Mouse (Mus musculus) lung, postnatal 10 days (tissue): ENCODE results near the gene Gm42906.

ENCODE experiments used
- DNase-seq: peaks from one replicate; pipeline ENCODE4 v3.0.0; 2021

The Gm42906 gene

DNA sequence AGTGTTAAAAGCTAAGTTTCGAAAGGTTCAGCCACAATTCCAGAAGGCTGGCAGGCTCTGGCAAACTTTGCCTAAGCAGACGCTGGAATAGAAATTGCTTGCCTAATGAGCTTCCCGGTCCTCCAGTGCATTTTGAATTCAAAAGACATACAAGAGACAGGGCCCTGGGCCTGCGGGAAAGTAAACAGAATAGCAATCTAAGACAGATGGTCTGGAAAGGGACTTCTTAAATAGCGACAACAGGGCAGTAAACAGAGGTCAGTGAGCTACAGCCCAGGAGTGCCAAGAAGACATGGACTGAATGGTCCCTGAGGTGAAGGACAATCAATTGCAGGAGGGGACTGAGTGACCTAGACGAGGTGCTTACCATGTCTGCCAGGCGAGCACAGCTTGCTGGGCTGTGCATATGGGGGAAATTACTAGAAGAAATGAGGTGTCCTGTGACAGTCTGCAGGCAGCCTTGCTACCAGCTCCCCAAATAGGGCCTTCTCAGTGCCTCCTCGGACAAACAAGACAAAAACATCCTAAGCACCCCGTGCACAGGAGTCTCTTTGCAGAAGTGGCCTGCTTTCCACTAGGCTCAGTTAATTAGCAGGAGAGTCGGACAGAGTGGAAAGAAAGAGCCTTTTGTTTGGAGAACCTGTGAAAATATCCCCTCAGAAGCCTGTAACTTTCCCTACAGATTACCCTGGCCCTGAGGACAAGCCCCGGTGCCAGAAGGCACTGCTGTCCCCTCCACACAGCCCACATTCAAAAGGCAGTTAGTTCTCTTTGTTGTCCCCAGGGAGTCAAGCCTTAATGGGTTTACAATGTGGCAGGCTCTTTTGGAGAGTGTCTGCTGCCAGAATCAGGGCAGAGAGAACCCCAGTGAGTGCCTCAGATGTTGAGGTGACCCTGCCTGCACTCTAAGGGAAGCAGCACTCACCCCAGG, 285.0 kb downstream of the Gm42906 start:
- DNase-seq, result peak; percentile 74

DNA sequence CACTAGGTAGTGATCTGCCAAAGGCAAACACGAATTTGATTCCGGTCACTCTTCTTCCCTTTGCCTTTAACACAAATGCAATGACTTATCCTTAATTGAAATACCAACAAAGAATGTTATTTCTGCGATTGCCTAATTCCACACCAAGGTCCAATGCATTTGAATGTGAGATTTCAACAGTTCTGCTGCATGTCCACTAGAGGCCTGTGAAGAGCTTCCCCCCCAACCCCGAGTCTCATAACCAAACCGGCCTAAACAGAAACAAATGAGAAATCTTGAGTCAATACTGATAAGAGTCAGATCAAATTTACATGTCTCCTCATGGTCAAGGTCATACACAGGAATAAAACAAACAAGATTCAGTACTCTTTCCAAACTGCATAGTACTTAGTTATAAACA, 285.7 kb downstream of the Gm42906 start:
- DNase-seq, result peak; percentile 75

DNA sequence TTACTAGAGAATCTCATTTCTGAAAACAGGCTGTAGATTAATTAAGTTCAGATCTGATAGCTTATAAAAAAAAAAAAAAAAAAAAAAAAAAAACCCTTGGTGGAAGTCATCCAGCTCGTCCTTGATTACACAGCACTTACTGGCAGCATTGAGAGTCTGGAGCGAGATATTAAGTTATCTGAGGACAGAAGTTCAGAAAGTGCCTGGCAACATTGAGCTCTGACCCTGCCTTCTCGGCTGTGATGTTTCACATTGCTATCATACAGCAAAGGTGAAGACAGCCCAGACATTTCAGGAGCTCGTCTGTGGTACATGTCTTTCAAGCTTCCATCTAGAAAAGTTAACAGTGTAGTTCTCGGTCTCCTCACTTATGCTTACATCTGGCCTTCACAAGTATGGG, 290.1 kb downstream of the Gm42906 start:
- DNase-seq, result no peak

DNA sequence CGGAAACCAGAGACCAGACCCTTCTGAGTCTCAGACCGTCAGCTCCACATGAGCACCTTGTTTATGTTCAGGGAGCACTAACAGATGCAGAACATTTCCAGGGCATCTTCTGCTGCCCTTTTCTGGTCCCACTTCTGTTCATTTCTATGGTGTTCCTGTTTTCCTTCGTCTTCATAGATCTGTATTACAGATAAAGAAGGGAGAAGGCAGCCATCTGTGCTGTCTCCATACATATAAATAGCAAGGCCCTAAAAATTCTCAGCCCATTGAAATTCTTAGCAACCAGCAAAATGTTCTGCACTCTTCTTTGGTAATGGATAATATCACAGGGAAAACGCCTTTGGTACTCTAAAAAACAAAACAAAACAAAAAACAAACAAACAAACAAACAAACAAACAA, 290.7 kb downstream of the Gm42906 start:
- no peak for DNase-seq

DNA sequence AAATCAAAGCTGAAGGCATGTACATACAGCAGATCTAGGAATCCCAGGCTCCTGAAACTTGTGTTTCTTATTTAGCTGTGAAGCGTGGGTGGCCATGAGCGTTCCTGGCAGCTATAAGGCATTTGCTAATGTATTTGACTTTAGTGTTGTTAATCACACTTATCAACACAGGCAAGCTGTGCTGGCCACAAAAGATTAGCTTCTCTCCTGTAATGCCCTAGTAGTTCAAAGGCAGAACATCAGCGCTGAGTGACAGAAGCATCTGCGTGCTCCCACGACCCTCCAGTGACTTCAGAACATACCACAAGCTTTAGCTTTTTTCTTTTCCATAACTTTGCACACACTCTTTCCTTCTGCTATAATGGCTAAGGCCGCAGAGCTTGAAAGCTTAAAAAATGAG, 292.0 kb downstream of the Gm42906 start:
- no peak for DNase-seq

DNA sequence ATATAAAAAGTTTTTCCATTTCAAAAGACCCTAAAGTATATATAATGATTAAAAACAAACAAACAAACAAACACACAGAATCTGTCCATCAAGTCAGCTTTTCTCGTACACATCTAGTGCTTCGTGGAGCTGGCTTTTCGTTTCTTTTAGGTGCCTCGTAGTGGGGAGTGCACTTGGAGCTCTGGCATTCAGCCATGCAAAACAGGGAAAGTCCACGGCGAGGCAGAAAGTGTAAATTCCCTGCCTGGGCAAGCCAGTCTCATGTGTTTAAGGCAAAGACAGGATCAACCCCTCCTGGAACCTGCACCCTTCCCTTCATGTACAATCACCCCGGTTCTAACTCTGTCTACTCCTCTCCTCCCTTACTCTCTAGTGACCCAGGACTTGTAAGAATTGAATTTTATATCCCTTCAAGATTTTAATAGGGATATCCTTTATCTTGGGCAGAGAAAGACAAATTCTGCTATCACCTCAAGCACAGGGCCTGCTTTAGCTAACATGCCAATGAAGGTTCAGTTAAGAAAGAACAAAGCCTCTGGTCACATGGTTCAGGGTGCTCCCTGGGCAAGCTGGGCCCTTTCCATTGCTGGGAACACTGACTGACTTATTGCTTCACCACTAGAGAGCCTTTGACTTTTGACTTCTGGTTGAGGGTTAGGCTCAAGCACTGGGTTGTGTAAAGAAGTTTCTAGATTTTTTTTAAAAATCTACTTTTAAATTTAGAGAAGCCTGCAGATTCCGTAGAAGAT, 292.7 kb downstream of the Gm42906 start:
- DNase-seq, result no peak

DNA sequence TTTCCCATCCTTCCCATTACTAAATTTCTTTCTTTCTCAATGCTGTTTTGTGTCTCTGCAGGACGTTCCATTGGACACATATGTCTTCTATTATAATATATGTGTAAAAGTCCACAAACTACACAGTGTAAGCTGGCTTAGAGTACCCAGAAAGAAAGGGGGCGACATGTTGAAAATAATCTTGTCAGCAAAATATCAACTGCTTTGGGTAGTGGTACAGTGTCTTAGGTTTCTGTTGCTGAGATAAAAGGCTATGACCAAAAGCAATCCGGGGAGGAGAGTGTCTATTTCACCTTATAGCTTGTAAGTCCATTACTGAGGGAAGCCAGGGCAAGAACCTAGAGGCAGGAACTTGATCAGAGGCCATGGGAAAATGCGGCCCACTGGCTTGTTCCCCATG, 293.8 kb downstream of the Gm42906 start:
- no peak for DNase-seq

DNA sequence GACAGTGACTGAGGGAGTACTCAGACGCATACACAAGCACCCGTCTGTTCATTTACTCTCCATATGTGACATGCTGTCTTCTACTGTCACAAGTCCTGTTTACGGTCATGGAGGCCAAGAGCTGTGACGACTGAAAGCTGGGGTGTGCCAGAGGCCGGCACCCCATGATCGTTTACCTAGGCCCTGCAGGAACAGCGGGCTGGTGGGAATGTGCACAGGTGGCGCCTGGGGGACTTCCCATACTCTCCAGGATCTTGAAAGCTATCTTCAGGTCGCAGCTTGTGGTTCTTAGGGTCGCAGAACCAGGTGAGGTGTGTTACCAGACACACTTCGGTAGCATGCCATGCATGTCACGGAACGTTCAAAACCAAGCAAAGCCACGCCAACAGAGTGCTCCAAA, 294.2 kb downstream of the Gm42906 start:
- DNase-seq, result no peak

DNA sequence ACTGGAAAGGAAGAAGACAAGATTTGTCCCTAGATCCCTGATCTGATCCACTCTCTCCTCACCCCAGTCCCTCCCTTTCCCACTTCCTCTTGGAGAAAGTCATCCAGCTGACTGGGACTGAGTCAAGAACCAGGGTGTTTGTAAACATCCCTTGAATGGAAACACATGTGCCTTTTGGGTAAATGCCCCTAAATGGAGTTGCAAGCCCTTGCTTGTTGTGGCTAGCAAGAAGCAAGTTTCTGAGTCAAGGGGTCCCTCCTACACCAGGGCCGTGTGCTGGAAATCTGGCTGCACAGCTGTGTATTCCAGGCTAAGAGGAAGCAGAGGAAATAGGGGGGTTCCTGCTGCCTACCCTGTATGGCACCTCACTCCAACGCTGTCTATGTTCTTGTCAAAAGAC, 298.2 kb downstream of the Gm42906 start:
- peak; percentile 80 for DNase-seq

DNA sequence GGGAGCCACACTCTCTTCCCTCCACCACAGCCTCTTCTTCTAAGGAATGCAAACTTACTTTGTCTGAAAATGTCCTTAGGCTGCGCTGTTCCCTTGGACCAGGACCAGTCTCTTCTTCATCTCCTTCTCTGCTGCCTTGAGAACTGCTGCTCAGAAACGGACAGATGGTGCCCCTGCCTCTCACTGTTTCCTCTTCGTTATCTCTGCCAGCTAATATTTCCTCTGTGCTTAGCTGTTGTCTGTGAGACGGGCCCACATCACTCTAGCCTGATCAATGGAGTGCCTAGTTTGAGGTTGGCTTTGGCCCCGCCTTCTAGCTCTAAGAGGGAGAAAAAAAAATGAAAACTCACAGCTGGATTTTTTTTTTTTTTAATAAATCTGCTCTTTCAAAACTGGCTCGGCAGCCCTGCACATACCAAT, 300.7 kb downstream of the Gm42906 start:
- DNase-seq, result peak; percentile 61

DNA sequence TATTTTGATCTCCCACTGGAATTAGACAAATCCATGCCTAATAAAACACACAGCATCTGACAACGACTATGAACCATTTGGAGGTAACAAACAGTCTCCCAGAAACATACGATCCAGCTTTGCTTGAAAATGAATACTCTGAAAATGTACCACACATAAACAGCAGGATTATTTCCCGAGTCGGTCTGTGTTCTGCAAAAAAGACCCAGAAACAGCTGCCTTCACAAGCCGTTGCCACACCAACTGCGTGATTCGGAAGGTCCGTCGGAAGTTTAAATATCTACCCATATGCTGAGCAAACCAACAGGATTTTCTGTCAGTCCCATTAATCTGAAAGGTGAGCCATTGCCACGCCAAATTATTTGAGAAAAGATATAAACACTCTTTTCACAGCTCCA, 301.4 kb downstream of the Gm42906 start:
- DNase-seq, result no peak

DNA sequence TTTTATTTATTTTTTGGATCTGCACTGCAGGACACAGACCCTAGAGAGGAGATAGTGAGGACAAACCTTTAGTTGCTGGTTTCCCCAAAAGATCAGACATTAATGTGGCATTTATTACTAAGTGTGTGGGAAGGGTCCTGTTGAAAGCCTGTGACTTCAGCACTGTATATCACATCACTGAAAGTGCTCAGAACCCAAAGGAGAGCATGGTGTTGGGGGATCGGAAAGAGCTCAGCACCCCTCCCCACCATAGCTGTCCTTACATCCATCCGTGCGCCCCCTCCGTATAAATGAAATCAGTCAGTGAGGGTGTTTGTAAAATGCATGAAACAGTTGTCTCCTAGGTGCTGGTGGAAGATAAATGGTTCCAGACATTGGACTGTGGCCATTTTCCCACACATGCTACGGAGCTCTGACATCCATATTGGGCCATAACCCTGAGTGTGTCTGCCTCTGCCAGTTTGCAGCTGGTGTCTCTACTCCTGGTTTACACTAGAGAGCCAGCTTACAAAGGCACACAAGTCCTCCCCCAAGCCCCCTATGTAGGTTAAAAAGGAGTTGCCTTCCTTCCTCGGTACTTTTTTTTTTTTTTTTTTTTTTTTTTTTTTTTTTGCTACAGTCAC, 301.9 kb downstream of the Gm42906 start:
- DNase-seq, result peak; percentile 60

DNA sequence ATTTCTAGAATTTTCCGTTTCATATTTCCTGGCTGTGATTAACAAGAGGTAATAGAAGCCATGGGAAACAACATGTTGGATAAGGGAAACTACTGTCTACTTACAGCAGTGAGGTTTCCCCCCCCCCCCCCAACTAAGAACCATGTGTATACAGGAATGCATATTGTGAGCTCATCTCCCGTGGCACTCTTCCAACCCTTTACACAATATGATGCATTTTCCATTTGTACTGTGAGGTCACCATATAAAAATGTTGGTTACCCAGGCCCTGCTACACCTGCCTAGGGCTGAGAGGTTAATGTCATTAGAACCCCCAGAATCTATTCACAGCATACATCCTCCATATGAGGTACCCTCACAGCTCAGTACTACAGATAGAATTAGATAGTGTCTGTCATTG, 310.1 kb downstream of the Gm42906 start:
- DNase-seq, result no peak

DNA sequence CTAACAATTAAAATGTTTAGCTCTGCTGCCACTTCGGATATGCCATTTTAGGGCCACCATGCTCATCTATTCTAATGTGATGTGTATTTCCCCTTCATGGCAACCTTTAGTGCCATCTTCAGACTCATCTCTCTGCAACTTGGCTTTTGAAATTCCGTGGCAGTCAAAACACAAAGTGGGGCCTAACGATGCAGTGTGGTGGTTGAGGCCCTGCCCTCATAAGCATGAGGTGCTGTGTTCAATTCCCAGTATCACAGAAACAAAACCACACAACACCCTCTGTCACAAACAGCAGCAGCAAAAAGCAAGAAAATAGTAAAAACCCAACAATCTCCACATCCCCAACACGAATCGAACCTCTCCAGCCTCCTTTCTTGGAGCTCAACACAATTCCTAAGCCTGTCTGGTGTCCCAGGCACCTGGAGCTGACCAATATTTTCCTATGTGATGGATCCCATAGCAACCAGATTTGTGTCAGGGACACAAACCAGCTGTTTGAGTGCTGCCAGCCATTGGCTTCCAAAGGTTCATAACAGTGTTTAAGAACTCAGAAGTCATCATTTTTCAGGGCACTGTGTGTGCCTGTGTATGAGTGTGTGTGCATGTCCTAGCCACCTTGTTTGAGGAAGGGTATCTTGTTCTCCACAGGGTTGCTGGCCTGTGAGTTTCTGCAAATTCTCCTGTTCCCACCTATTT, 311.6 kb downstream of the Gm42906 start:
- peak; percentile 69 for DNase-seq

DNA sequence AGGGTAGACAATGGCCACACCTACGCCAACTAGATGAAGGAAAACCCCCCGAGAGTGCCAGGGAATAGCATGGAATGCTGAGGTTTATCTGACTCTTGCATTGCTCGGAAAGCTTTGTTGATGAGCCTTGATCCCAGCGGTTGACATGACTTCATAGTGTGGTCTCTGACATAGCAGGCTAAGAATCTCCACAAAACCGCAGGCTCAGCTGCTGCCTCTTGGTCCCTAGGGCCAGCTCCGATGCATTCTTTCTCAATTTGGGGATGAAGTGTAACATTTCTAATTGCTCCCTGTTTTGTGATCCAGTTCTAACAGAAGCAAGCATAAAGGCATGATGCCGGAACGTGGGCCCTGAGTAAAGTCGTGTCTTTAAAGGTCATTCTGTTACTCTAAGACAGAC, 315.2 kb downstream of the Gm42906 start:
- DNase-seq, result peak; percentile 44

DNA sequence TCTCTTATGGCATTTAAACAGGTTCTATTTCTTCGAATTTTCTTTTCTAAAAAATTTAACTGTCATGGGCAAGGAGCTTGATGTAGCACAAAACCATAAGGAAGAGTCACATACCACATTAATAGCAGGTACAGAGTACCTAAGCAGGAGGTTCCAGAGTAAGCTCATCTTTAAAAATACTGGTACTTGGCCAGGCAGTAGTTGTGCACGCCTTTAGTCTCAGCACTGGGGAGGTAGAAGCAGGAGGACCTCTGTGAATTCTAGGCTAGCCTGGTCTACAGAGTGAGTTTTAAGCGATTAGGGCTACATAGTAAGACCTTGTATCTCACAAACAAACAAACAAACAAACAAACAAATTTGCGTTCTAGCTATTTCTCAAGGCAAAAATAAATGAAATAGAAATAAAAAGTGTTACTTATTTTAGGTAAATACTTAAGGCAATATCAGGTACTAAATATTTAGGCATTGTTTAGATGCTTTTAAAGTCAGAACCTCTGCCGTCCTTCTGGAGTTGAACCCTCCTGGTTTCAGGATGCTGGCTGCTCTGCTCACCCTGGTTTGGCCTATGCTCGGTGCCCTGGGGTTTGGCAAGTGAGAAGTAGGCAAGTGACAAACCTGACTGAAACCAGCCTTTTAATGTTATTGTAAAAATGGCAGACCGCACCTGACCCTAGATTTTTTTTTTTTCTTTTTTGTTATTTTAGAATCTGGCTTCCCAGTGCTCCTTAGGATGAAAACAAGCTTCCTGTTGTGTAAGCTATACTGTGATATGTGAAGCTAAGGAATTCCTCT, 316.7 kb downstream of the Gm42906 start:
- no peak for DNase-seq

DNA sequence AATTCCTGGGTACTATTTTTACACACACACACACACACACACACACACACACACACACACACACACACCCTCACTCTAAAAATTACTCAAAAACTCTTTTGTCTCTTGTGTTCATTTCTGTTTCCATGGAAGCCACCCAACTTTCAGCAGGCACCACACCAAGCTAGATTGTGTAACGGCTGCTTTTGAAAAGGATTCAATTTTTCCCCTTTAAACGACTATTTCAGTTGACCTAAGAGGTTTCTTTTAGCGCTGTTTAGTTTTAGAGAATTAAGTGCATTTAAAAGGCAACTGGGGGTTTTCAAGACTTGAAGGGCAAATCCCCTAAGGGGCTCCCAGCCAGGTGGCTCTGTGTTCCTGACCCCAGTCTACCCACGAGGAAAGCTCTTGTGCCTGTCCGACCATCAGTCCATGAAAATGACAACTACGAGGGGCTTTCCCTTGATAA, 317.5 kb downstream of the Gm42906 start:
- DNase-seq, result peak; percentile 74

DNA sequence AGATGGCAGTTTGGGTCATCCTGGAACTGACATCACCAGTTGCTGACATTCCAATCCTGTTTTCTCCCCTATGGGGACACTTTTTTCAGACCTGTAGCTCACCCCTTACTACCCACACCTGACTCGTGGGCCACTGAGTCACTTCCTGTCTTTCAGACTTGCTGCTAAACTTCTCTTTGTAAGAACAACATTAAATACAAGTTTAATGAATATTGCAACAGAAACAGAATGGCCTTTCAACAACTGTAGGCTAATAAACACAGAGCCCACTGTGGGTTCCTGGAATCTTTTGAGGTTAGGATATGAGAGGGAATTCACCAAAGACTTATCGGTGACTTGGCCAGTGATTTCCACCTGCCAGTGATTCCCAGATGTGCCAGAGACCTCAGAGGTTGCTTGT, 318.1 kb downstream of the Gm42906 start:
- DNase-seq, result no peak

DNA sequence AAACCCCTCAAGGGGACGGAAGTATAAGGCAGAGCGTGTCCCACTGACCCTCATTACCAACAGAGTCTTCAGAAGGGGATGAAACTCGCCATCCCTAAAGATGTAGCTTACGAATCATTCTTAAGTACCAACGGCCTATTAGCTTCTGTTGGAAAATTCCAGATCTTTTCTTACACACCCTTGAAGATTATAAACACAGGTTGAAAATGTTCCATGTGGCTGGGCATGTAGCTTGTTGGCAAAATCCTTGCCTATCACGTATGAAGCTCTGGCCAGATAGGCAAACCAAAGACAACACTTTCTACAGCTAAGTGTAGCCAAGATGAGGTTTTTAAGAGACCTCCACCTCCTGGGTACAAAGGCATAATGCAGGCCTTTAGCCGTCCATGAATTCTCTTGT, 319.0 kb downstream of the Gm42906 start:
- DNase-seq, result no peak

DNA sequence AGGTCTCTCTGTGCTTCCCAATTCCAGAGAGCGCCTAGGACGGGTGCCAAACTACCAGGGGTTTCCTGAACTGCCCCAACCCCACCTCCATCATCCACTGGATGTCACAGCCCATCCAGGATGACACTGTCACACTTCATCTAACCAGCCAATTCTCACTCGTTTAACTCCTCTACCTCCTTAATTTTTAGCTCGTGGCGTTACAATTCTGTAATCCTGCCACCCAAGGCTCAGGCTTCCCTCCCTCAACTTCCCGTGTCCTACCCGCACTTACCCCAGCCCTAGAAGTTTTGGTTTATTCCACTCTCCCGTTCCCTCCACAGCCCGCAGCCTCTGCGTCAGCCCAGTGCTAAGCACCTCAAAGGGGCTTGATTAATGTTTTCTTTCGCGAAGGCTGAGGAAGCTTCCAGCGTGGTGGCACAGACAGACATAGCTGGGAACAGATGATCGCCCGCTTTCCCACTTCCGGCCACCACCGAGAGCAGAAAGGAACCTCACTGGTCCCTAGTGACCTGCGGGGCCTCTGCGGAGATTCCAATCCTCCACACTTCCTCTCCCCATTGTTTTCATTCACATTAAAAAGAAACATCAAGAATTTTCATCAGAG, 319.6 kb downstream of the Gm42906 start:
- DNase-seq, result peak; percentile 32

DNA sequence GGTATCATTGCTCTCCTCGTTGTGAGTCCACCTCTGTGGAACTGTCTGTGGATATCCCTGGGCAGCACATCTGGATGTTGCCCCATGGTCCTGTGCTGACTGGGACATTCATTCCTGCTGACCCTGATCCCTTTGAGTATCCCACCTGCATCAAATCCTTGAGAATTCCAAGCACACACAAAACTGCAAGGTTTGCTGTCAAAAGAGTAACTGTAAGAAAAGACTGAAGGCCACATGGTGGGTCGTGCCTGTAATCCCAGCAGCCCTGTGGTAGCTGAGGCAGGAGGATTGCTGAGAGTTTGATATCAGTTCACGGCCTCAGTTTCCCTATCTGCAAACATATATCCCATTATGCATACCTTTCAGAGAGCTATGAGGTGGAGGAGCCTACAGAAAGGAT, 321.1 kb downstream of the Gm42906 start:
- no peak for DNase-seq
